Mouse (Mus musculus): ENCODE measurements at regions not wholly inside any gene's neighbourhood (a gene's known extent, or its start where the extent isn't known, plus 50 kb on each side); places are given as distances from the start of the nearest gene placed in this dataset.

GRCm38 (mm10) chr13:56974063-56974462 is 78.3 kb upstream of the Trpc7 start:
- no peak for TF ChIP-seq CTCF (IDR thresholded peaks at IDR 0.05; ENCODE audit: borderline replicate concordance, control insufficient read depth, extremely low read depth, insufficient read depth, low read length, poor library complexity)
- no peak for TF ChIP-seq POLR2A (IDR thresholded peaks at IDR 0.05; ENCODE audit: control insufficient read depth, extremely low read depth, insufficient read depth, low read length, poor library complexity)
